Mouse (Mus musculus): ENCODE results near the gene Cptp. TPM values are rescaled to one million over a fixed set of nuclear protein-coding genes. Genes with fewer than 3 reads are reported as not detected.

Cptp gene
- polyA plus RNA-seq (2012; ENCODE audit: insufficient read depth, low replicate concordance), result 1.5 and 3.5 TPM in 2 replicates

DNA sequence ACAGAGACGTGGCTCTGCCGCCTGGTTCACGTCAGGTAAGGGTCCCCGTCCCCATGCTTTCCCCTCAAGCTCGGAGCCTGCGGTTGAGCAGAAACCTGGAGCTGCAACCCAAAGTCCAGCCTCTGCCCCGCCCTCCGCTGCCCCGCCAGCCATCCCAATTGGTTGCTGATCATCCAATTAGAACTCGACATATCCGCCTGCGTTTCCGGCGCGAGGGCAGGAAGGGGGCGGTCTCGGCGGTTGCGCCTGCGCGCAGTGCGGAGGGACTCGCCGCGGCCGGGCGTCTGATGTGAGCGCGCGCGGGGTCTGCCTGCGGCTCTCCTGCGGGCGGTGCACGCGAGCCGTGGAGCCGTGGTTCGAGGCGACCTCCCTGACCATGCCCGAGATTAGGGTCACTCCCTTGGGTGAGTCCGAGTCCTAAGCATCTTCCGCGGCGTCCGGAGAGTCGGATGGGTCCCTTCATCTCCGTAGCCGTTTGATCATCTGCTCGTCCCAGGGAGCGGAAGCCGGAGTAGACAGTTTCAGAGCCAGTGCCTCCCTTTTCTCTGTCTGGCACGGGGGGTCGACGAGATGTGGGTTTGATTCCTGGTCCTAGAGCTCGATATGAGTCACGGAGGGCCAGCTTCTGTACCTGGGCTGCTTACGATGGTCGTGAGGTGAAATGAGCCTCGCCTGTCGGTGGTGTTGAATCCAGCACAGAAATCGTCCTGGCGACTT, at the start of gene Cptp, which contains the start of gene Ints11:
TSS of gene Cptp (minus strand) at position 124 of the 717 bp plus-strand sequence.
TSS of gene Ints11 (plus strand) at position 230 of the 717 bp plus-strand sequence.
- H3K9me3 ChIP-seq, result no peaks in the 10 kb centered on the region
- H3K4me1 ChIP-seq, result peaks cover 56% of the 10 kb centered on the region
- no peaks in the 10 kb centered on the region for H3K27me3 ChIP-seq (replicated peaks)
- H3K36me3 ChIP-seq (replicated peaks; ENCODE audit: low read length), result peaks cover 73% of the 10 kb centered on the region
- no peak for TF ChIP-seq GATA1 (IDR thresholded peaks at IDR 0.05; ENCODE audit: borderline replicate concordance, low read length)
- TF ChIP-seq FLI1 (IDR thresholded peaks at IDR 0.05; ENCODE audit: low read length), result 0 out of 2 replicates have a peak, but pooled peaks have one; percentile 41
- peak within 1 kb of the TSS; percentile 98 for H3K4me3 ChIP-seq (replicated peaks)

DNA sequence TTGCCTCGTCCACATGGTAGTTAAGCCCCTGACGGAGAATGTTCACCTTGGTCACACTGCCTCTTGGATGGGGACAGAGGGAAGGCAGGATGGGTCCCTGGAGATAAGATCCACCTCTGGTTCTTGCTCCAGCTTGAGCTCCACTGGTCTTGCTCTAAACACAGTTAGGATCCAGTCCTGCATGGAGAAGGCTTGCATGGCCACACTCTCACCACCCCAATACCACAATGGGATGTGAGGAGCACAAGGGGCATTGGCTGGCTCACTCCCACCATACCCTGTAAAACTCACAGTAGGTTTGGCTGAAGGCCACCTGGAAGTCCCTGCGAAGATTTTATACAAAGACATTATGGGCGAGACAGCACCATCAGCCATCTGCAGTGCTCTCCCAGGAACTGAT, 39.5 kb upstream of the Cptp start:
- TF ChIP-seq FLI1 (IDR thresholded peaks at IDR 0.05; ENCODE audit: low read length), result no peak
- TF ChIP-seq GATA1 (IDR thresholded peaks at IDR 0.05; ENCODE audit: borderline replicate concordance, low read length), result no peak
- no peaks in the 10 kb centered on the region for H3K9me3 ChIP-seq
- H3K4me1 ChIP-seq, result peaks cover 16% of the 10 kb centered on the region
- H3K27me3 ChIP-seq (replicated peaks), result peaks cover 5% of the 10 kb centered on the region
- peaks cover 47% of the 10 kb centered on the region for H3K36me3 ChIP-seq (replicated peaks; ENCODE audit: low read length)
- no peak overlapping the region for H3K4me3 ChIP-seq (replicated peaks)

DNA sequence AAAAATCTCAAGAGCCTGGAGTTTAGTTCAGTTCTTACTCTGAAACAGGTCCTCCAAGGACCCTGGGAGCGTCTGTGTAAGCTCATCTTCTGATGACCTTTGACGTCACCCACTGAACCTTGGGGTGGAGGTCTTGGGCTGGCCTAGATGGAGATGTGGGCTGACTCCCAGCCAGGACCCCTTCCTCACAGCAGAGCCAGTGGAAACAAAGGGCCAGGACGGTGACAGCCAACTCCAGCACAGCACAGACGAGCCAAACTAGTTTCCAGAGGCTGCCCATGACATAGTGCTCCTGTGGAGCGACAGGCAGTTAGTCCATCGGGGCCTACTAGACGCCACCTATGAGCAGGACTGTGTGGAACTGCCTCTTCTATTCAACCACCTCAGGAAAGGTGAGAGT, 39.0 kb upstream of the Cptp start:
- no peak overlapping the region for H3K4me3 ChIP-seq (replicated peaks)
- TF ChIP-seq FLI1 (IDR thresholded peaks at IDR 0.05; ENCODE audit: low read length), result no peak
- TF ChIP-seq GATA1 (IDR thresholded peaks at IDR 0.05; ENCODE audit: borderline replicate concordance, low read length), result no peak
- H3K4me1 ChIP-seq, result peaks cover 16% of the 10 kb centered on the region
- peaks cover 52% of the 10 kb centered on the region for H3K36me3 ChIP-seq (replicated peaks; ENCODE audit: low read length)
- no peaks in the 10 kb centered on the region for H3K9me3 ChIP-seq
- peaks cover 5% of the 10 kb centered on the region for H3K27me3 ChIP-seq (replicated peaks)

DNA sequence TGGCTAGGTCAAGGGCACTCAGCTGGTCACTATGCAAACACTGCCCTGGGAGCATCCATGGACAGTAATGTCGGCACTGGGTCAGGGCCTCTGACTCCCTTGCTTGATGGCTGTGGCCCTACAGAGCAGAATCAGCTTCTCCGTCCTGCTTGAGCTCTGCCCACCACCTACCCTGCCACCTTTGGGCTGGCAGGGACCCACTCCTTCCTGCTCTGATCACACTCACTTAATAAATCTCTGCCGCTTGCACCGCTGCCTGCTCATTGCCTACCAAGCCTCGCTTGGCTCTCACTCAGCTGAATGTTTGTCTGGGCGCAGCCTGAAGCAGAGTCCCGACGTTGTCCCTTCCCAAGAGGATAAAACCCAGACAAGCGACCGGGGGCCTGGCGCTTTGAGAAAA, 37.8 kb upstream of the Cptp start:
- H3K4me3 ChIP-seq (replicated peaks), result no peak overlapping the region
- peaks cover 64% of the 10 kb centered on the region for H3K36me3 ChIP-seq (replicated peaks; ENCODE audit: low read length)
- TF ChIP-seq GATA1 (IDR thresholded peaks at IDR 0.05; ENCODE audit: borderline replicate concordance, low read length), result no peak
- no peak for TF ChIP-seq FLI1 (IDR thresholded peaks at IDR 0.05; ENCODE audit: low read length)
- peaks cover 5% of the 10 kb centered on the region for H3K27me3 ChIP-seq (replicated peaks)
- H3K4me1 ChIP-seq, result peaks cover 16% of the 10 kb centered on the region
- H3K9me3 ChIP-seq, result no peaks in the 10 kb centered on the region

DNA sequence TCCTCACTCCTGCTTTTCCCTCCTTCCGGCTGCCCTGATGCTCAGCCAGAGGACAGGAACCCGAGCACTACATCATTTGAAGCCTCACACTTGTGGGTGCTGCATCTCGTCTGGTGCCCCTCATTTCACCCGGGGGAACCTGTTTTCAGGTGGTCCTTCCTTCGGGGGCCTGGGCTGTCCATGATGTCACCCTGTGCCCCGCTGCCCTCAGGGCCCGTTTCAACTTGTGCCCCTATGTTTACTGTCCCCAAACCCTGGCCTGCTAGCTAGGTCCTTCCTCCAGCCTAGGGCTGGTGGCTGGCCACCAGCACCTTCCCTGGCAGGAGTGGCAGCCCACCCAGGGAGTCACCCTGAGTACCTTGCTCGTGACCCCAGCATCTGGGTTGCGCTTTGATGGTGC, 36.9 kb upstream of the Cptp start:
- peaks cover 5% of the 10 kb centered on the region for H3K27me3 ChIP-seq (replicated peaks)
- H3K4me1 ChIP-seq, result peaks cover 22% of the 10 kb centered on the region
- peaks cover 73% of the 10 kb centered on the region for H3K36me3 ChIP-seq (replicated peaks; ENCODE audit: low read length)
- no peak overlapping the region for H3K4me3 ChIP-seq (replicated peaks)
- TF ChIP-seq GATA1 (IDR thresholded peaks at IDR 0.05; ENCODE audit: borderline replicate concordance, low read length) (no peak), FLI1 (IDR thresholded peaks at IDR 0.05; ENCODE audit: low read length) (no peak)
- no peaks in the 10 kb centered on the region for H3K9me3 ChIP-seq

DNA sequence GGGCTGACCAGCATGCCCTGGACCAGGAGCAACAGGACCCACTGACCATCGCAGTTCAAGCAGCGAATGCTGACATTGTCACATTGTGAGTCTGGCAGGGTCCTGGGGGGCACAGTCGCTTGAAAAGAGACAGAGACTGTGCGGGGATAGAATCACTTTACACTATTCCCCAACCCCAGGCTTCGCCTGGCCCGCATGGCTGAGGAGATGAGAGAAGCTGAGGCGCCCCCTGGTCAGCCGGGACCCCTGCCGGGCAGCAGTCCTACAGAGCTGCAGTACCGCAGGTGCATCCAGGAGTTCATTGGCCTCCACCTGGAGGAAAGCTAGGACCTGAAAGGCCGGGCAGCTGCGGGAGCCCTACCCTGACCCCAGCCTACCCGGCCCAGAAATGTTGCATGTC, 36.4 kb upstream of the Cptp start:
- peaks cover 26% of the 10 kb centered on the region for H3K4me1 ChIP-seq
- TF ChIP-seq FLI1 (IDR thresholded peaks at IDR 0.05; ENCODE audit: low read length) (no peak), GATA1 (IDR thresholded peaks at IDR 0.05; ENCODE audit: borderline replicate concordance, low read length) (no peak)
- H3K36me3 ChIP-seq (replicated peaks; ENCODE audit: low read length), result peaks cover 78% of the 10 kb centered on the region
- H3K27me3 ChIP-seq (replicated peaks), result peaks cover 3% of the 10 kb centered on the region
- H3K9me3 ChIP-seq, result no peaks in the 10 kb centered on the region
- H3K4me3 ChIP-seq (replicated peaks), result no peak overlapping the region

DNA sequence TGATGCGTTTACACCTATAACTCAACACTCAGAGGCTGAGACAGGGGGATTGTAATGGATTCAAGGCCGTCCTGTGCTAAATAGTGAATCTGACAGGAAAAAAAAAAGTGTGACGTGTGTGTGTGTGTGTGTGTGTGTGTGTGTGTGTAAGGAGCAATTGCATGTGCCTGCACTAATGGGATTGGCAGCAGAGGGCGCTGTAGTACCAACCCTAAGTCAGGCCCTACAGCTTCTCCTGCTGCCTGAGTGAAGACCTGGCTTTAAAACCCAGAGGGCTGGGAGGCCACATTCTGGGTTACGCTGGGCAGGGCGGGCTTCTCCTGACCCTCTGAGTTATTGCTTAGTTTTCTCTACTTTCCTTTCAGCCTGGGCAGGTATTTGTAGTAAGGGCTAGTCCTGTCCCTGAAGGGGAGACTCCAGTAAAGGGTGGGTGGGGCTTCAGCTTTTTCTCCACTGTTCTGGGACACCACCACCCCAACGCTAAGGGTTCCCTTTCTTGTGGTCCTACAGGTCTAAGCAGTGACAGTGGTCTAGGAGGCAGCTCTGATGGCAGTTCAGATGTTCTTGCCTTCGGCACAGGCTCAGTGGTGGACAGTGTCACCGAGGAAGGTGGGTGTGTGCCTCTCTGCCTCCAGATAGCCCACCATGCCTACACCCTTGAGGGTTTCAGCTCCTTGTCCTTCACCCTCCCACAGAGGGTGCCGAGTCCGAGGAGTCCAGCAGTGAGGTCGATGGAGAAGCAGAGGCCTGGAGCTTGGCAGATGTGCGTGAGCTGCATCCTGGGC, 35.3 kb upstream of the Cptp start:
- H3K36me3 ChIP-seq (replicated peaks; ENCODE audit: low read length), result peaks cover 89% of the 10 kb centered on the region
- H3K27me3 ChIP-seq (replicated peaks), result no peaks in the 10 kb centered on the region
- no peaks in the 10 kb centered on the region for H3K9me3 ChIP-seq
- H3K4me3 ChIP-seq (replicated peaks), result no peak overlapping the region
- H3K4me1 ChIP-seq, result peaks cover 20% of the 10 kb centered on the region
- TF ChIP-seq FLI1 (IDR thresholded peaks at IDR 0.05; ENCODE audit: low read length), result no peak
- no peak for TF ChIP-seq GATA1 (IDR thresholded peaks at IDR 0.05; ENCODE audit: borderline replicate concordance, low read length)

DNA sequence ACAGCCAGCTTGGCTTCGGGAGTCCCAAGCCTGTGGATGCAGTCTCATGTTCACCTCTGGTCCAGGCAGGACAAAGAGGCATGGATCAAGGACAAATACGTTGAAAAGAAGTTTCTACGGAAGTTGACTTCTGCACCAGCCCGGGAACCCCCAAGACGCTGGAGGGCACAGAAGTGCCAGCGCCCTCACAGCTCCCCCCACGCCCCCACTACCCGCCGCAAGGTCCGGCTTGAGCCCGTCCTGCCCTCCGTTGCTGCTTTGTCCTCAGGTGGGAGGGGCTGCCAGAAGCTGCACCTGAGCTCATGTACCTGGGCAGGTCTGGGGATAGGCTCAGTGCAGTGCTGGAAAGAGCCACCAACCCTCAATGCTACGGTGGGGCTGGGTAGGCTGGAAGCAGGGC, 34.0 kb upstream of the Cptp start:
- Histone ChIP-seq H3K27me3 (replicated peaks) (no peaks in the 10 kb centered on the region), H3K9me3 (no peaks in the 10 kb centered on the region), H3K4me1 (peaks cover 15% of the 10 kb centered on the region), H3K4me3 (replicated peaks) (no peak overlapping the region), H3K36me3 (replicated peaks; ENCODE audit: low read length) (peaks cover 98% of the 10 kb centered on the region)
- TF ChIP-seq FLI1 (IDR thresholded peaks at IDR 0.05; ENCODE audit: low read length) (no peak), GATA1 (IDR thresholded peaks at IDR 0.05; ENCODE audit: borderline replicate concordance, low read length) (no peak)

DNA sequence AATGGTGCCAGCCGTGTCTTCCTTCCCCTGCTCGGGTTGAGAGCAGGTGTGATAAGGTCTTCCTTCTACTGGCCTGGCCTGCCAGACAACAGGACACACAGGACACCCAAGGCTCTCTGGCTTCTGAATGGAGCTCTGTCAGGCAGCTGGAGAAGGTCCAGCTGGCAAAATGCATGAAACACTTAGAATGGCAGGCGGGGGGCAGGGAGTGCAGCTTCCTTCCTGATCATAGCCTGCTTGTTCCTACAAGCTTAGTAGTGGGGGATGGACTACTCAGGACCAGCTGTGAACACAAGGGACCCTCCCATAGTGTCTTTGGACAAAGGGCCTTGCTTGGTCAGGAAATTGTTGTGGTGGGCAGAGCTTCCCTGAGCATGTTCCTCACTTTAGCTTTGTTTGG, 32.0 kb upstream of the Cptp start:
- Histone ChIP-seq H3K9me3 (no peaks in the 10 kb centered on the region), H3K4me3 (replicated peaks) (no peak overlapping the region), H3K27me3 (replicated peaks) (no peaks in the 10 kb centered on the region), H3K4me1 (peaks cover 22% of the 10 kb centered on the region), H3K36me3 (replicated peaks; ENCODE audit: low read length) (peaks cover 93% of the 10 kb centered on the region)
- TF ChIP-seq GATA1 (IDR thresholded peaks at IDR 0.05; ENCODE audit: borderline replicate concordance, low read length), result no peak
- TF ChIP-seq FLI1 (IDR thresholded peaks at IDR 0.05; ENCODE audit: low read length), result no peak

DNA sequence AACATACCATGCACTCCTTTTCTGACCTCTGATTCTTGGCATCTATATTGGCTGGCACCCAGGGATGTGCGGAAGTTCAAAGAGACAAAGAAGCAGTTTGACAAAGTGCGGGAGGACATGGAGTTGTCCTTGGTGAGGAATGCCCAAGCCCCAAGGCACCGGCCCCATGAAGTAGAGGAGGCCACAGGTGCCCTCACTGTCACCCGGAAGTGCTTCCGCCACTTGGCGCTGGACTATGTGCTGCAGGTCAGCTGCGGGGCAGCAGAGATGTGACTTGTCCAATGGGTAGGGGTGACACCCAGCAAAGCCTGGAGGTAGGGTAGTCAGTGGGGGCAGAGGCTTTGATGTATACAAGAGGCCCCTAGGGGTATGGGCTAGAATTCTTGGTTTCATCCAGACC, 30.1 kb upstream of the Cptp start:
- Histone ChIP-seq H3K27me3 (replicated peaks) (no peaks in the 10 kb centered on the region), H3K4me1 (peaks cover 41% of the 10 kb centered on the region), H3K9me3 (no peaks in the 10 kb centered on the region), H3K36me3 (replicated peaks; ENCODE audit: low read length) (peaks cover 84% of the 10 kb centered on the region), H3K4me3 (replicated peaks) (no peak overlapping the region)
- TF ChIP-seq GATA1 (IDR thresholded peaks at IDR 0.05; ENCODE audit: borderline replicate concordance, low read length), result no peak
- TF ChIP-seq FLI1 (IDR thresholded peaks at IDR 0.05; ENCODE audit: low read length), result no peak
